Mouse (Mus musculus) kidney, adult 9 months (tissue): ENCODE measurements around the gene Tex19.1.
"Not testable (repeated sequence)": the region's sequence is repeated elsewhere in the genome, so short reads cannot be mapped to it uniquely, and the experiment has no call there.

Experiments
- DNase-seq: peaks from one replicate; pipeline ENCODE4 v3.0.0; 2022

Tex19.1 gene

GRCm38 (mm10) chr11:121145865-121146264 lies at the start of gene Tex19.1:
Gene Tex19.1 (plus strand): TSS chr11:121146143.
- no peak for DNase-seq

GRCm38 (mm10) chr11:121099762-121100161 lies 46.2 kb upstream of the Tex19.1 start:
- peak; percentile 54 for DNase-seq

GRCm38 (mm10) chr11:121100692-121101091 lies 45.3 kb upstream of the Tex19.1 start:
- DNase-seq = peak; percentile 83

GRCm38 (mm10) chr11:121101124-121101805 lies 44.7 kb upstream of the Tex19.1 start:
- peak; percentile 78 for DNase-seq

- DNase-seq = not testable (repeated sequence)
Observed at GRCm38 (mm10) chr11:121107242-121107641, 38.7 kb upstream of the Tex19.1 start.

- DNase-seq = peak; percentile 37
Observed at GRCm38 (mm10) chr11:121108061-121108460, 37.9 kb upstream of the Tex19.1 start.

GRCm38 (mm10) chr11:121109986-121110385 lies 36.0 kb upstream of the Tex19.1 start:
- DNase-seq = peak; percentile 77

- no peak for DNase-seq
Observed at GRCm38 (mm10) chr11:121111051-121111450, 34.9 kb upstream of the Tex19.1 start.

- DNase-seq = no peak
Observed at GRCm38 (mm10) chr11:121111601-121112000, 34.3 kb upstream of the Tex19.1 start.

GRCm38 (mm10) chr11:121112091-121112775 lies 33.7 kb upstream of the Tex19.1 start:
- DNase-seq = peak; percentile 50

- no peak for DNase-seq
Observed at GRCm38 (mm10) chr11:121118106-121118505, 27.8 kb upstream of the Tex19.1 start.

GRCm38 (mm10) chr11:121118577-121118976 lies 27.4 kb upstream of the Tex19.1 start, which contains the start of gene Tex19.2:
Gene Tex19.2 (minus strand): TSS chr11:121118677.
- no peak for DNase-seq

GRCm38 (mm10) chr11:121121151-121121550 lies 24.8 kb upstream of the Tex19.1 start:
- no peak for DNase-seq

- no peak for DNase-seq
Observed at GRCm38 (mm10) chr11:121122024-121122670, 23.8 kb upstream of the Tex19.1 start.

- no peak for DNase-seq
Observed at GRCm38 (mm10) chr11:121123438-121123837, 22.5 kb upstream of the Tex19.1 start.

- DNase-seq = no peak
Observed at GRCm38 (mm10) chr11:121125522-121126172, 20.3 kb upstream of the Tex19.1 start.

- DNase-seq = peak; percentile 54
Observed at GRCm38 (mm10) chr11:121126395-121126794, 19.5 kb upstream of the Tex19.1 start.

- no peak for DNase-seq
Observed at GRCm38 (mm10) chr11:121127441-121127840, 18.5 kb upstream of the Tex19.1 start.

- no peak for DNase-seq
Observed at GRCm38 (mm10) chr11:121129616-121130015, 16.3 kb upstream of the Tex19.1 start.

- DNase-seq = no peak
Observed at GRCm38 (mm10) chr11:121134600-121134999, 11.3 kb upstream of the Tex19.1 start.

- no peak for DNase-seq
Observed at GRCm38 (mm10) chr11:121137682-121138081, 8.3 kb upstream of the Tex19.1 start.

- DNase-seq = peak; percentile 41
Observed at GRCm38 (mm10) chr11:121138732-121139131, 7.2 kb upstream of the Tex19.1 start.

- no peak for DNase-seq
Observed at GRCm38 (mm10) chr11:121143325-121144015, 2.5 kb upstream of the Tex19.1 start.
